Mouse (Mus musculus) cerebellum, adult 9-10 months (tissue): ENCODE measurements around the gene Mrps35.

Experiments used
- DNase-seq: peaks from one replicate; pipeline ENCODE4 v3.0.0; 2022

The Mrps35 gene

GRCm38 (mm10) chr6:147088517-147088916, 46.0 kb downstream of the Mrps35 start:
- no peak for DNase-seq

GRCm38 (mm10) chr6:147090191-147090590, 47.6 kb downstream of the Mrps35 start:
- DNase-seq = peak; percentile 40

GRCm38 (mm10) chr6:147091136-147092120, 48.9 kb downstream of the Mrps35 start, which contains the start of gene Klhl42:
Klhl42 (plus strand) TSS chr6:147091379.
- DNase-seq = peak; percentile 73

- peak; percentile 66 for DNase-seq
Measured at GRCm38 (mm10) chr6:147092136-147092535, 49.6 kb downstream of the Mrps35 start.

GRCm38 (mm10) chr6:147094771-147095170, 52.2 kb downstream of the Mrps35 start:
- DNase-seq = no peak

- DNase-seq = no peak
Measured at GRCm38 (mm10) chr6:147096109-147096508, 53.5 kb downstream of the Mrps35 start.

GRCm38 (mm10) chr6:147096934-147097333, 54.4 kb downstream of the Mrps35 start:
- DNase-seq = no peak

GRCm38 (mm10) chr6:147097346-147097929, 54.9 kb downstream of the Mrps35 start:
- DNase-seq = no peak

- no peak for DNase-seq
Measured at GRCm38 (mm10) chr6:147099458-147100277, 57.1 kb downstream of the Mrps35 start.

GRCm38 (mm10) chr6:147102293-147102692, 59.7 kb downstream of the Mrps35 start:
- DNase-seq = no peak

GRCm38 (mm10) chr6:147105529-147105928, 63.0 kb downstream of the Mrps35 start:
- DNase-seq = no peak

- DNase-seq = no peak
Measured at GRCm38 (mm10) chr6:147106716-147107115, 64.2 kb downstream of the Mrps35 start.

GRCm38 (mm10) chr6:147109283-147109682, 66.7 kb downstream of the Mrps35 start:
- DNase-seq = no peak

- DNase-seq = peak; percentile 80
Measured at GRCm38 (mm10) chr6:147116579-147116978, 74.0 kb downstream of the Mrps35 start.

- DNase-seq = no peak
Measured at GRCm38 (mm10) chr6:147117764-147118163, 75.2 kb downstream of the Mrps35 start.

GRCm38 (mm10) chr6:147118190-147118589, 75.6 kb downstream of the Mrps35 start:
- DNase-seq = no peak

- no peak for DNase-seq
Measured at GRCm38 (mm10) chr6:147121320-147121719, 78.8 kb downstream of the Mrps35 start.
